Mouse (Mus musculus): ENCODE results near the gene Krt12. TPM values are rescaled to one million over a fixed set of nuclear protein-coding genes. Genes with fewer than 3 reads are reported as not detected.
A peak's percentile ranks its signal among the peaks of the same experiment; 100 is the strongest.

Gene Krt12
- polyA plus RNA-seq, 1 experiment from 2014 or later = not detected

- H3K4me3 ChIP-seq = no peak overlapping the region
- no peaks in the 10 kb centered on the region for H3K36me3 ChIP-seq (replicated peaks)
- H3K9me3 ChIP-seq = no peaks in the 10 kb centered on the region
- 52% methylated on average over 4 of the region's 4 CpGs for WGBS
- H3K27ac ChIP-seq = no peak overlapping the region
- no peaks in the 10 kb centered on the region for H3K27me3 ChIP-seq (ENCODE audit: poor library complexity, severe bottlenecking)
- peaks cover 18% of the 10 kb centered on the region; the same call in 1 of the 2 replicates for H3K4me1 ChIP-seq
- no peak for DNase-seq (ENCODE audit: extremely low spot score, low spot score)
Observed at GRCm38 (mm10) chr11:99436625-99437024, 14.6 kb upstream of the Krt12 start.

- Histone ChIP-seq H3K27me3 (ENCODE audit: poor library complexity, severe bottlenecking) (no peaks in the 10 kb centered on the region), H3K9me3 (no peaks in the 10 kb centered on the region), H3K36me3 (replicated peaks) (no peaks in the 10 kb centered on the region), H3K4me3 (no peak overlapping the region), H3K27ac (no peak overlapping the region), H3K4me1 (peaks cover 4% of the 10 kb centered on the region; the same call in 1 of the 2 replicates)
- DNase-seq (ENCODE audit: extremely low spot score, low spot score) = no peak
- WGBS = 53% methylated on average over 12 of the region's 12 CpGs
Observed at GRCm38 (mm10) chr11:99430670-99431069, 8.6 kb upstream of the Krt12 start.

GRCm38 (mm10) chr11:99420586-99420985, 1.5 kb downstream of the Krt12 start:
- no peaks in the 10 kb centered on the region for H3K36me3 ChIP-seq (replicated peaks)
- no peaks in the 10 kb centered on the region for H3K9me3 ChIP-seq
- no peak overlapping the region for H3K27ac ChIP-seq
- no peaks in the 10 kb centered on the region for H3K27me3 ChIP-seq (ENCODE audit: poor library complexity, severe bottlenecking)
- DNase-seq (ENCODE audit: extremely low spot score, low spot score) = no peak
- no peak overlapping the region for H3K4me3 ChIP-seq
- 65% methylated on average over 10 of the region's 10 CpGs for WGBS
- H3K4me1 ChIP-seq = no peaks in the 10 kb centered on the region

- WGBS = 72% methylated on average over 16 of the region's 16 CpGs
- Histone ChIP-seq H3K27ac (no peak overlapping the region), H3K36me3 (replicated peaks) (no peaks in the 10 kb centered on the region), H3K27me3 (ENCODE audit: poor library complexity, severe bottlenecking) (no peaks in the 10 kb centered on the region), H3K9me3 (no peaks in the 10 kb centered on the region), H3K4me3 (no peak overlapping the region), H3K4me1 (no peaks in the 10 kb centered on the region)
- DNase-seq (ENCODE audit: extremely low spot score, low spot score) = no peak
Observed at GRCm38 (mm10) chr11:99417819-99418218, 4.2 kb downstream of the Krt12 start.

GRCm38 (mm10) chr11:99416902-99417301, 5.2 kb downstream of the Krt12 start:
- H3K27me3 ChIP-seq (ENCODE audit: poor library complexity, severe bottlenecking) = no peaks in the 10 kb centered on the region
- H3K9me3 ChIP-seq = no peaks in the 10 kb centered on the region
- H3K4me1 ChIP-seq = no peaks in the 10 kb centered on the region
- no peak overlapping the region for H3K4me3 ChIP-seq
- H3K27ac ChIP-seq = no peak overlapping the region
- DNase-seq (ENCODE audit: extremely low spot score, low spot score) = no peak
- H3K36me3 ChIP-seq (replicated peaks) = no peaks in the 10 kb centered on the region
- 90% methylated on average over 13 of the region's 13 CpGs for WGBS

GRCm38 (mm10) chr11:99414463-99415147, 7.5 kb downstream of the Krt12 start:
- 92% methylated on average over 13 of the region's 13 CpGs for WGBS
- no peak for DNase-seq (ENCODE audit: extremely low spot score, low spot score)

GRCm38 (mm10) chr11:99413247-99413646, 8.8 kb downstream of the Krt12 start:
- no peak overlapping the region for H3K27ac ChIP-seq
- DNase-seq (ENCODE audit: extremely low spot score, low spot score) = no peak
- H3K36me3 ChIP-seq (replicated peaks) = no peaks in the 10 kb centered on the region
- H3K9me3 ChIP-seq = no peaks in the 10 kb centered on the region
- WGBS = 25% methylated on average over 6 of the region's 6 CpGs
- no peaks in the 10 kb centered on the region for H3K27me3 ChIP-seq (ENCODE audit: poor library complexity, severe bottlenecking)
- no peak overlapping the region for H3K4me3 ChIP-seq
- H3K4me1 ChIP-seq = no peaks in the 10 kb centered on the region

More at GRCm38 (mm10) chr11:99414463-99415147, 7.5 kb downstream of the Krt12 start:
- Histone ChIP-seq H3K27me3 (ENCODE audit: poor library complexity, severe bottlenecking) (no peaks in the 10 kb centered on the region), H3K4me3 (no peak overlapping the region), H3K4me1 (no peaks in the 10 kb centered on the region), H3K27ac (no peak overlapping the region), H3K9me3 (no peaks in the 10 kb centered on the region), H3K36me3 (replicated peaks) (no peaks in the 10 kb centered on the region)

- H3K27me3 ChIP-seq (ENCODE audit: poor library complexity, severe bottlenecking) = no peaks in the 10 kb centered on the region
- no peaks in the 10 kb centered on the region for H3K4me1 ChIP-seq
- no peak overlapping the region for H3K27ac ChIP-seq
- H3K4me3 ChIP-seq = no peak overlapping the region
- no peaks in the 10 kb centered on the region for H3K36me3 ChIP-seq (replicated peaks)
- no peaks in the 10 kb centered on the region for H3K9me3 ChIP-seq
- no peak for DNase-seq (ENCODE audit: extremely low spot score, low spot score)
- WGBS = 84% methylated on average over 10 of the region's 10 CpGs
Observed at GRCm38 (mm10) chr11:99406186-99406585, 15.9 kb downstream of the Krt12 start.

GRCm38 (mm10) chr11:99399956-99400549, 22.0 kb downstream of the Krt12 start:
- H3K36me3 ChIP-seq (replicated peaks) = no peaks in the 10 kb centered on the region
- no peak for DNase-seq (ENCODE audit: extremely low spot score, low spot score)
- whole genome bisulfite sequencing = 89% methylated on average over 13 of the region's 13 CpGs
- H3K4me1 ChIP-seq = peaks cover 21% of the 10 kb centered on the region
- no peaks in the 10 kb centered on the region for H3K9me3 ChIP-seq
- H3K27me3 ChIP-seq (ENCODE audit: poor library complexity, severe bottlenecking) = no peaks in the 10 kb centered on the region
- no peak overlapping the region for H3K4me3 ChIP-seq
- H3K27ac ChIP-seq = no peak overlapping the region

GRCm38 (mm10) chr11:99398832-99399231, 23.2 kb downstream of the Krt12 start:
- no peak for DNase-seq (ENCODE audit: extremely low spot score, low spot score)
- Histone ChIP-seq H3K9me3 (no peaks in the 10 kb centered on the region), H3K4me1 (peaks cover 24% of the 10 kb centered on the region), H3K27me3 (ENCODE audit: poor library complexity, severe bottlenecking) (no peaks in the 10 kb centered on the region), H3K36me3 (replicated peaks) (no peaks in the 10 kb centered on the region), H3K4me3 (no peak overlapping the region), H3K27ac (no peak overlapping the region)
- 59% methylated on average over 8 of the region's 8 CpGs for WGBS

GRCm38 (mm10) chr11:99398084-99398483, 24.0 kb downstream of the Krt12 start:
- no peaks in the 10 kb centered on the region for H3K9me3 ChIP-seq
- H3K36me3 ChIP-seq (replicated peaks) = no peaks in the 10 kb centered on the region
- no peaks in the 10 kb centered on the region for H3K27me3 ChIP-seq (ENCODE audit: poor library complexity, severe bottlenecking)
- WGBS = 81% methylated on average over 3 of the region's 3 CpGs
- peaks cover 24% of the 10 kb centered on the region for H3K4me1 ChIP-seq
- H3K27ac ChIP-seq = no peak overlapping the region
- no peak overlapping the region for H3K4me3 ChIP-seq
- DNase-seq (ENCODE audit: extremely low spot score, low spot score) = no peak

GRCm38 (mm10) chr11:99396661-99397060, 25.4 kb downstream of the Krt12 start:
- no peaks in the 10 kb centered on the region for H3K27me3 ChIP-seq (ENCODE audit: poor library complexity, severe bottlenecking)
- H3K36me3 ChIP-seq (replicated peaks) = no peaks in the 10 kb centered on the region
- 70% methylated on average over 2 of the region's 2 CpGs for WGBS
- no peaks in the 10 kb centered on the region for H3K9me3 ChIP-seq
- no peak for DNase-seq (ENCODE audit: extremely low spot score, low spot score)
- H3K4me3 ChIP-seq = no peak overlapping the region
- H3K4me1 ChIP-seq = peaks cover 24% of the 10 kb centered on the region
- peak overlapping the region; percentile 74 for H3K27ac ChIP-seq

- Histone ChIP-seq H3K4me3 (no peak overlapping the region), H3K27ac (peak overlapping the region; percentile 74), H3K9me3 (no peaks in the 10 kb centered on the region), H3K36me3 (replicated peaks) (no peaks in the 10 kb centered on the region), H3K27me3 (ENCODE audit: poor library complexity, severe bottlenecking) (no peaks in the 10 kb centered on the region), H3K4me1 (peaks cover 24% of the 10 kb centered on the region)
- 19% methylated on average over 3 of the region's 3 CpGs for WGBS
- peak; percentile 34 for DNase-seq (ENCODE audit: extremely low spot score, low spot score)
Observed at GRCm38 (mm10) chr11:99396034-99396433, 26.0 kb downstream of the Krt12 start.
